12 mouse cellular contexts compared by ENCODE assay signal in genomic region chr2:157092024-157092423, GRCm38 (mm10). TPM values are rescaled to one million over a fixed set of nuclear protein-coding genes. Genes with fewer than 3 reads are reported as not detected.
A peak's percentile ranks its signal among the peaks of the same experiment; 100 is the strongest.
DNase-seq lines count a peak whose midpoint lies in the region; ATAC-seq and TF ChIP-seq lines count a peak whose summit lies in the region.
"Had no signal": no experiment of that assay in that cellular context is flagged by ENCODE, and none has a peak within 500 bp of the region (broad histone marks: within the 10 kb centered on the region; RNA-seq: fewer than 3 reads in every experiment).

No protein-coding gene starts in this region.

- H3K4me2 ChIP-seq in forebrain, embryonic 15.5 days (replicated peaks): no peak overlapping the region
- no peak overlapping the region for H3K4me2 ChIP-seq in forebrain, embryonic 12.5 days
- H3K4me2 ChIP-seq in hindbrain, postnatal 0 days (ENCODE audit: low read depth, low read length): no peak overlapping the region
- H3K4me2 ChIP-seq: embryonic facial prominence, embryonic 15.5 days; liver, embryonic 11.5 days; neural tube, embryonic 12.5 days had no signal

- no peak for ATAC-seq in forebrain, embryonic 15.5 days (replicated peaks)
- ATAC-seq in forebrain, embryonic 12.5 days (ENCODE audit: low FRiP score): no peak
- ATAC-seq in hindbrain, postnatal 0 days: peak; percentile 74
- ATAC-seq in activated CD4-positive, CD25-positive, alpha-beta regulatory T cell, adult 4 months: no peak

- no peaks in the 10 kb centered on the region for H3K36me3 ChIP-seq in forebrain, embryonic 15.5 days
- H3K36me3 ChIP-seq in forebrain, embryonic 12.5 days (replicated peaks): 0 out of 2 replicates have a peak, but pooled peaks cover 4% of the 10 kb centered on the region
- H3K36me3 ChIP-seq in kidney, adult 2 months (ENCODE audit: control insufficient read depth, insufficient read depth, low read length): no peaks in the 10 kb centered on the region
- H3K36me3 ChIP-seq in hindbrain, postnatal 0 days (ENCODE audit: insufficient read depth, low read length): no peaks in the 10 kb centered on the region
- H3K36me3 ChIP-seq: embryonic facial prominence, embryonic 15.5 days; neural tube, embryonic 12.5 days had no signal

- peaks cover 6% of the 10 kb centered on the region for H3K4me1 ChIP-seq in forebrain, embryonic 15.5 days
- 0 out of 2 replicates have a peak, but pooled peaks cover 7% of the 10 kb centered on the region for H3K4me1 ChIP-seq in forebrain, embryonic 12.5 days
- no peaks in the 10 kb centered on the region for H3K4me1 ChIP-seq in kidney, adult 2 months (ENCODE audit: control insufficient read depth, insufficient read depth, low read length)
- H3K4me1 ChIP-seq in hindbrain, postnatal 0 days (ENCODE audit: insufficient read depth, low read length): peaks cover 6% of the 10 kb centered on the region; the same call in 1 of the 2 replicates
- H3K4me1 ChIP-seq: neural tube, embryonic 12.5 days had no signal

- H3K27ac ChIP-seq in forebrain, embryonic 15.5 days (replicated peaks): 0 out of 2 replicates have a peak overlapping the region, but pooled peaks have one; percentile 0
- H3K27ac ChIP-seq in forebrain, embryonic 12.5 days: no peak overlapping the region
- H3K27ac ChIP-seq in kidney, adult 2 months (ENCODE audit: insufficient read depth, low read depth, low read length): no peak overlapping the region
- peak overlapping the region; percentile 45; the same call in 1 of the 2 replicates for H3K27ac ChIP-seq in hindbrain, postnatal 0 days
- H3K27ac ChIP-seq: embryonic facial prominence, embryonic 15.5 days; neural tube, embryonic 12.5 days had no signal

- TF ChIP-seq CTCF in kidney, adult 2 months (conservative IDR thresholded peaks at IDR 0.05; ENCODE audit: insufficient read depth, insufficient read length, low read depth, low read length): no peak
- no peak for TF ChIP-seq CTCF in hindbrain, postnatal 0 days (IDR thresholded peaks at IDR 0.05; ENCODE audit: low read depth)

- no peak for TF ChIP-seq POLR2A in kidney, adult 2 months (IDR thresholded peaks at IDR 0.05; ENCODE audit: low read depth, low read length)

- peak; percentile 49 to 67 for DNase-seq in kidney, postnatal 25 days
- DNase-seq in kidney, adult 2 months: no peak
- DNase-seq in brain, adult 2 months (ENCODE audit: low read depth, low spot score): peak; percentile 40
- peak; percentile 80 for DNase-seq in hindbrain, postnatal 0 days (ENCODE audit: low spot score)
- no peak for DNase-seq in retina, embryonic 14.5 days (ENCODE audit: low spot score)

- H3K4me3 ChIP-seq in forebrain, embryonic 15.5 days: no peak overlapping the region
- H3K4me3 ChIP-seq in forebrain, embryonic 12.5 days (replicated peaks): no peak overlapping the region
- no peak overlapping the region for H3K4me3 ChIP-seq in kidney, adult 2 months (ENCODE audit: insufficient read depth, low read depth, low read length)
- H3K4me3 ChIP-seq in hindbrain, postnatal 0 days (ENCODE audit: low read length): no peak overlapping the region
- H3K4me3 ChIP-seq: embryonic facial prominence, embryonic 15.5 days; neural tube, embryonic 12.5 days had no signal

- H3K27me3 ChIP-seq in forebrain, embryonic 15.5 days: no peaks in the 10 kb centered on the region
- no peaks in the 10 kb centered on the region; the same call in 1 of the 2 replicates for H3K27me3 ChIP-seq in forebrain, embryonic 12.5 days
- H3K27me3 ChIP-seq in kidney, adult 2 months (replicated peaks; ENCODE audit: control insufficient read depth, insufficient read depth, low read length): no peaks in the 10 kb centered on the region
- H3K27me3 ChIP-seq in hindbrain, postnatal 0 days (ENCODE audit: insufficient read depth, low read length): no peaks in the 10 kb centered on the region
- H3K27me3 ChIP-seq: embryonic facial prominence, embryonic 15.5 days; neural tube, embryonic 12.5 days had no signal

- no peak overlapping the region for H3K9ac ChIP-seq in forebrain, embryonic 15.5 days (replicated peaks)
- no peak overlapping the region for H3K9ac ChIP-seq in forebrain, embryonic 12.5 days
- no peak overlapping the region for H3K9ac ChIP-seq in hindbrain, postnatal 0 days (replicated peaks; ENCODE audit: low read length)
- H3K9ac ChIP-seq: embryonic facial prominence, embryonic 15.5 days; neural tube, embryonic 12.5 days had no signal

- H3K9me3 ChIP-seq in forebrain, embryonic 15.5 days: no peaks in the 10 kb centered on the region
- no peaks in the 10 kb centered on the region for H3K9me3 ChIP-seq in forebrain, embryonic 12.5 days
- no peaks in the 10 kb centered on the region for H3K9me3 ChIP-seq in hindbrain, postnatal 0 days (ENCODE audit: low read length)
- H3K9me3 ChIP-seq: embryonic facial prominence, embryonic 15.5 days; neural tube, embryonic 12.5 days had no signal

- WGBS in forebrain, embryonic 15.5 days: 28% methylated on average over 8 of the region's 8 CpGs
- WGBS in forebrain, embryonic 12.5 days: 73% methylated on average over 8 of the region's 8 CpGs
- 26% methylated on average over 8 of the region's 8 CpGs for WGBS in kidney, adult 2 months
- 29% methylated on average over 8 of the region's 8 CpGs for WGBS in hindbrain, postnatal 0 days

RNA-seq across cellular contexts. Expression of gene Tldc2, which starts 5.2 kb away (rescaled TPM):
- polyA plus RNA-seq in forebrain, embryonic 15.5 days (2015; fragmentation: Nextera tagmentation; extraction: Ambion mirVana): not detected in 2 replicates
- polyA plus RNA-seq in forebrain, embryonic 12.5 days (2016; fragmentation: Nextera tagmentation; extraction: Ambion mirVana): not detected in 2 replicates
- polyA plus RNA-seq in kidney, adult 2 months (2012; rRNA removed): 11.3 and 12.2 TPM in 2 replicates
- not detected in 2 replicates for total RNA-seq in hindbrain, postnatal 0 days (2014; rRNA removed)
- polyA plus RNA-seq in hindbrain, postnatal 0 days (2015; fragmentation: Nextera tagmentation; extraction: Ambion mirVana): 0.43 TPM in 1 of 2 replicates, not detected in the other
- not detected for polyA plus RNA-seq in activated CD4-positive, CD25-positive, alpha-beta regulatory T cell, adult 4 months (2017; shearing (Covaris generic))
- polyA plus RNA-seq: embryonic facial prominence, embryonic 15.5 days; liver, embryonic 11.5 days; neural tube, embryonic 12.5 days; testis, adult 2 months had no signal

RNA-seq across cellular contexts. Expression of gene Soga1, which starts 13.0 kb away (rescaled TPM):
- 5.7 and 8.2 TPM in 2 replicates for polyA plus RNA-seq in forebrain, embryonic 15.5 days (2015; fragmentation: Nextera tagmentation; extraction: Ambion mirVana)
- polyA plus RNA-seq in forebrain, embryonic 12.5 days (2016; fragmentation: Nextera tagmentation; extraction: Ambion mirVana): 6.0 and 7.4 TPM in 2 replicates
- polyA plus RNA-seq in kidney, adult 2 months (2012; rRNA removed): 5.3 and 5.4 TPM in 2 replicates
- total RNA-seq in hindbrain, postnatal 0 days (2014; rRNA removed): 120 and 151 TPM in 2 replicates
- 3.5 and 3.6 TPM in 2 replicates for polyA plus RNA-seq in hindbrain, postnatal 0 days (2015; fragmentation: Nextera tagmentation; extraction: Ambion mirVana)
- under 1 TPM in 1 of 2 experiments, not detected in 1; 0.05 TPM for polyA plus RNA-seq in activated CD4-positive, CD25-positive, alpha-beta regulatory T cell, adult 4 months (2017; shearing (Covaris generic))

RNA-seq across cellular contexts. Expression of gene Samhd1, which starts 43.0 kb away (rescaled TPM):
- polyA plus RNA-seq in forebrain, embryonic 15.5 days (2015; fragmentation: Nextera tagmentation; extraction: Ambion mirVana): 12.3 and 12.6 TPM in 2 replicates
- 20.7 and 22.6 TPM in 2 replicates for polyA plus RNA-seq in forebrain, embryonic 12.5 days (2016; fragmentation: Nextera tagmentation; extraction: Ambion mirVana)
- 16.4 and 23.5 TPM in 2 replicates for polyA plus RNA-seq in kidney, adult 2 months (2012; rRNA removed)
- total RNA-seq in hindbrain, postnatal 0 days (2014; rRNA removed): 11.5 and 12.7 TPM in 2 replicates
- polyA plus RNA-seq in hindbrain, postnatal 0 days (2015; fragmentation: Nextera tagmentation; extraction: Ambion mirVana): 10.9 and 11.9 TPM in 2 replicates
- 100 to 1,000 TPM; 574 to 641 TPM for polyA plus RNA-seq in activated CD4-positive, CD25-positive, alpha-beta regulatory T cell, adult 4 months (2017; shearing (Covaris generic))

Comparison
In these comparisons a context has a peak if more than half of its experiments do, and no peak if none do; other contexts are left out.
1. H3K27ac ChIP-seq: peak in forebrain, embryonic 15.5 days (single experiment) and hindbrain, postnatal 0 days (single experiment); none in forebrain, embryonic 12.5 days (single experiment) and kidney, adult 2 months (single experiment).
2. DNase-seq: peak in kidney, postnatal 25 days (2 of 2), brain, adult 2 months (single experiment) and hindbrain, postnatal 0 days (single experiment); none in kidney, adult 2 months (single experiment) and retina, embryonic 14.5 days (single experiment).
3. RNA of gene Samhd1, which starts 43.0 kb away (polyA plus RNA-seq): 574 to 641 TPM in activated CD4-positive, CD25-positive, alpha-beta regulatory T cell, adult 4 months; 16.4 to 23.5 TPM in kidney, adult 2 months, 20.7 to 22.6 TPM in forebrain, embryonic 12.5 days, 12.3 to 12.6 TPM in forebrain, embryonic 15.5 days and 10.9 to 11.9 TPM in hindbrain, postnatal 0 days; every median in the first group is over 10 times any median in the second.